Mouse (Mus musculus): ENCODE measurements around the gene Pomt2.

The Pomt2 gene

DNA sequence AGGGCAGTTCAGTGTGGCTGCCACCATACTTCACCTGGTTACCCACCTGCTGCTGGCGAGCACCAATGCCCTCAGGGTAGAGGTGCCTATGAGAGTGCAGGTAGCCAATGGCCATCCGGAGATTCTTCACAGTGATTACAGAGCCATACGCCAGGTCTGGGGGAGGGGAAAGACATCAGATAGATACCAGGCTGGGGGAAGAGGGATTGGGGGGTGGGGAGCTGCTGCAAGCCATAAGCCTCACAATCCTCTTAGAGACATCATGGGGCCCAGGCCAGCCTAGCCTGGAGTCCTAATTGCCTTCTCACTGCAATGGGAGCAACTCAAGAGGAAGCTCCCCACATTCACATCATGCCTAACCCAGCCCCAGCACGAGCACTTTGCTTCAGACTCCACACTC lies 20.5 kb downstream of the Pomt2 start:
- DNase-seq, result no peak

DNA sequence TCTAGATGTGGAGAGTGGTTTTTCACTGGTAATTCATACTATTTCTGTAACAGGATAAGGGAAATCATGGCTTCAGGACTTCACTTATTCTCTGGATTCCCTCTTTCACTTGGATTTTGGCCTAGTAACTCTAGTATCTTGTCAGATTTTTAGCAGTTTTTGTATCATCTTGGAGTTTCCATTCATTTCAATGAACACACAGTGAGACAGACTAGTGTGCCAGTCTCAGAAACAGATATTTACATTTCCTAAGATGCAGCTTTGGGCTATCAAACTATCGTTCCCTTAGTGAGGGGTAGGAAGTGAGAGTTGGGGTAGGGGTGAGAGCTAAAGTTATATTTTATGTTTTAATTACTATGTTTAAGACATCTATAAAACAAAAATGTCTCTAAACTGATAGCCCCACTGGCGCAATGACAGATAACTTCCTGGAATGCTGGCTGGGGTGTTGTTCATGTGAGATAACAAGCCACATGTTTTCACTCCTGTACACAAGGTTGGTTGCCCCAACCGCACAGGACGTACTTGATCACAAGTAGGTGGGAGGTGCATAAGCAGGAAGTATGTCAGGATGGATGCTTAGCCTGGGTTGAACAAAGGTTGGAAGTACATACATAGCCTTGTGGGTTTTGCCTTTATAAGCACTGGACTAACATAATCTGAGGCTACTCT lies 25.7 kb downstream of the Pomt2 start:
- DNase-seq, result no peak

DNA sequence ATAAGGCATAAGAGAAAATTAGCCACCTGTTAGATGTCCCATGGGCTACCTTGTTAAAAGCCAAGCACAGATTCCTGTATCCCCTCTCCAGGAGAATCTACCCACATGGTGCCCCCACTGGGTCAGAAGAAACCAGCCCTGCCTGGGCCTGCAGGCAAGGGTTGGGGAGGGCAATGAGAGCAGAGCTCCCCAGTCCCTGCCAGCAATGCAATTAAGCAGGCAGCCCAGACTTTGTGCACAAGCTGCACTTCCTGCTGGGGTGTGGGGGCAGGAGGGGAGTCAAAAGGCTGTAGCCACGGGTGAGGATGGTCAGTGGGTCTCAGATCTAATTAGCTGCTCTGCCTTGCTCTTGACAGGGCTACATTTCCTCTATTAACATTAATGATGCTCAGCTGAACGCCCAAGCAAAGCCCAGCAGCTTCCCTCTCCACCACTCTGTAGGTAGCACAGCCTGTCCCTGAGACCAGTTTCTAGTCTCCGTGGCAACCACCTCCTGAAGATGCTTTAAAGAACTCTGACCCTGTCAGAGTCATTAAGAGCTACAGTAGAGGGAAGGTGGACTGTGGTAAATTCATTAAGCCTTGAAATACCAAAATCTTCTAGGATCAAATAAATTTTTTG lies 40.3 kb downstream of the Pomt2 start:
- no peak for DNase-seq

DNA sequence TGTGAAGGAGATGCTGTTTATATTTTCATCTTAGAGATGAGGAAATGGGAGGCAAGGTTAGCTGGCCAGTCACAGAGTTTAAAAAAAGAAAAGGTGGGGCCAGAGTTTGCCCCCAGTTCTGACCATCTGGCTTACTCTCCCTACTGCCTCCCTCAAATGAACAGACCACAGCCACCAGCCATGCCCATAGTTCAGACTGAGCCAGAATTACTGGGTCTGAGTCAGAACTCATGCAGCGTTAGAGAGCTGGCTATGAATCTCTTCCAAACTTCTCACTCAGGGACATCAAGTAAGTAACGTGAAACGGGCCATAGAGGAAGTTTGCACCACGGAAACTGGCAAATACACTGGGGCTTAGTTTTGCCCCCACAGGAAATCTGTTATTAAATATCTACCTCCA lies 43.0 kb downstream of the Pomt2 start:
- DNase-seq, result no peak

DNA sequence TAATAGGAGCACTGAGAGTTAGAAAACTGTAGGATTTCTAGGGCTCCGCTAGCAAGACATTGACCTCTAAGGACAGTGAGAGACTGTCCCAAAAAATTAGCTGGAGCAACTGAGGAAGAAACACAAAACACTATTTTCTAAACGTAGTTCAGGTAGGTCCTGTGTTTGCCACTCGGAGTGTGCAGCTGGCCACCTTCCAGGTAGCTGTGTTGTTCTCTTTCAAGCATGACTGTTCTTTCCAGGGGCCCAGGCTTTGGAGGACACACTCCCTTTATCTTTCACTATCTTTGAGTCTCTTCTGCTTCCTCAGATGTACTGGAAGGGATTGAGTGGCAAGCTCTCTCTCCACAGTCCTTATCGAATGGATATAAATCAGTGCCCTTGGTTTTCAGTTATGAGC lies 44.3 kb downstream of the Pomt2 start:
- no peak for DNase-seq

DNA sequence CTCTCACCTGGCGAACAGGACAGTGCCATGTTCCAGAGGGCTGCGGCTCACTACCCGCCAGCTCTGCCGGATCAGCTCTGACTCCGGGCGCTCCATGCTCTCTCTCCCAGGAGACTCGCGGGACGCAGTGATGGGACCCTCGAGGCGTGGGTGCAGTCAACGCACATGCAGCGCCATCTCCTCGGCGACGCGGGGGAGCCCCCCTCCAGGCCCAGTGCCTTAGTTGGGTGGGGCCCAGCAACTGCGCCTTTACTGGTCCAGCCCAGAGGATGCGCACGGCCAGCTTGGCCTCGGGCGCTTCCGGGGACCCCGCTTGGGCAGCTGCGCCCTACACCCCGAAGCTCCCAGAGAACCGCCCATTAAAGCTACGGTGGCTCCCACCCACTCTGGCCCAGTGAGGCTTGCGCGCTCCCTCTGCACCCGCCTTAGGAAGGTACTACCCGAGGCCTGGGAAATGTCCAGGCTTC lies 45.6 kb downstream of the Pomt2 start, which contains the start of gene Ngb:
Gene Ngb, minus strand, starts transcription at position 375 of the 467 bp plus-strand sequence.
- peak; percentile 4 for DNase-seq

DNA sequence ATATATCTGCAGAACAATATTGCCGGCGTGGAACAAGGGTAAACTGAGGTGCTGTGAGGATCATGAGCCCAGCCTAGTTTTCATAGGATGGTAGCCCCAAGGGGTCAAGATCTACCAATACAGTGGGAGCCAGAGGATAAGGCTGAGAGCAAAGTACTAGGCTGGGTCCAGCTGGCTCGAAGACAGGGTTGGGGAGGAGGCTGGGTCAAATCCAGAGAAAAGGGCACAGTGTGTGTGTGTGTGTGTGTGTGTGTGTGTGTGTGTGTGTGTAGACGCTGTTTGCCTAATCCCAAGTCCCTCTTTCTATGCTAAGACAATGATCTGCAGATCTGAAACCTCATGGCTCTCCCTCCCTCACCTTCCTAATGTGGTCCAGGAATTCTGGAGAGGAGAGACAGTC lies 47.4 kb downstream of the Pomt2 start:
- DNase-seq, result peak; percentile 11

DNA sequence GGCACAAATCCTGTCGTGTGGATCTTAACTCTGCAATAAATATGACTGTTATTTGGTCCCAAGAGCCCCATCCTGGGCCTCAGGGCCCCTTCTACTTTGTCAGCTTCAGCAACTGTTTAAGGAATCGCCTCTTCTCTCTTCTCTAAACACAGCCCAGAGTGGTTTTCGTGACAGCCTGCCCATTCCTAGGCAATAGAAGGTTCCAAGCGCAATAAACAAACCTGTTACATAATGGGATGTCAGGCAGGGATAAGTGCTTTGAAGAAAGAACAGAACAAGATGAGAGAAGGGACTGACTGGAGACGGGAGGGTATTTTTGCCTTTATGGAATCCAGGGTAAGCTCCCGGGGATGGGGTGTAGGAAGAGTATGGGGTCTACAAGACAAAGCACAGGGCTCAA lies 54.1 kb downstream of the Pomt2 start:
- peak; percentile 13 for DNase-seq

DNA sequence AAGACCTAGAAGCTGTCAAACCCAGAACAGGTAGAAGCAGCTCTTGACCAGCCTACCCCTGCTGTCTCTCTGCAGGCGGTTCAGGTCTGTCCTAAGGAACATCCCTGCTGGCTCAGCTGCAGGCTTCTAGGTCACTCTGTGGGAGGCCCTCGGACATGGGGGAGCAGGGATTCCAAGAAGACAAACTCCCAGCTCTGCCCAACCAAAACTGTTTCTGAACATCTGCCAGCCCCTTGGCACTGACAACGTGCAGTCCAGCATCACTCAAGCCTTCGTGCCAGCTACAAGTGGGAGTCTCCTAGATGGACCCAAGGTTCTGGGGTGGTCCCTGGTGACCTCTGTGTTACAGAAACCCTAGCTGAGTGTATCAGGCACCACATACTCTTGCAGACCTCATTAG lies 54.5 kb downstream of the Pomt2 start:
- peak; percentile 26 for DNase-seq

DNA sequence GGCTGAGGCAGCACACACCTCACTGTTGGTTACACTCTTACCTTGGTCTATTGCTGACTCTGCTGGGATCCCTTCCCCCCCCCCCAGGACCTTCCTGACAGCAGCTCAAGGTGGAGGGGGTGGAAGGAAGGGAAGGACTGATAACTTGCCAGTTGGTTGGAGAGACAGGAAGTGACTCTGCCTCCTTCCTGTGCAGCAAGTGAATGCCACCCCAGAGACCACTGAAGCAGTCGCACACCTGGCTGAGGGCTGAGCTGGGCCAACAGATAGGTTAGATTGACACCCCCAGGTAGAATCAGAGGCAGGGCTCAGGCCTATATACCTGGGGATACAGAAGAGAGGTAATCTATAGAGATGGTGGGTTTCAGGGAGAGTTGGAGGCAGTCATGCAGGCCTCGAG lies 55.9 kb downstream of the Pomt2 start:
- no peak for DNase-seq

DNA sequence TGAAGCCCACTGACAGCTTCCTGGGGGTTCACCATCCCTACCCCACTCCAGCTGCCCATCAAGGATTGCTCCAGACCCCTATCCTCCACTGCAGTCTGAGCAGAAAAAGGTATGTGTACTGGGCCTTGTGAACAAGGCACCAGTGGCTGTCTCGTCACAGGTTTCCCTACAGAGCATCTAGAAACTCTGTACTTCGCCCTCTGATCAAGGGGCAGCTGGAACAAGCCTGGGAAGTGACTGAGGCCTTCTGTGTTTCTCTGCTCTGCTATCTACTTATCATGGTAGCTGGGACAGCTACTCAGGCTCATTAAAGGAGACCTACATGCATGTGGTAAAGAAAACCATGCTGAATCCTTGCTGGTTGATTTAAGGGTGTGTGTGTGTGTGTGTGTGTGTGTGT lies 58.1 kb downstream of the Pomt2 start:
- DNase-seq, result no peak

DNA sequence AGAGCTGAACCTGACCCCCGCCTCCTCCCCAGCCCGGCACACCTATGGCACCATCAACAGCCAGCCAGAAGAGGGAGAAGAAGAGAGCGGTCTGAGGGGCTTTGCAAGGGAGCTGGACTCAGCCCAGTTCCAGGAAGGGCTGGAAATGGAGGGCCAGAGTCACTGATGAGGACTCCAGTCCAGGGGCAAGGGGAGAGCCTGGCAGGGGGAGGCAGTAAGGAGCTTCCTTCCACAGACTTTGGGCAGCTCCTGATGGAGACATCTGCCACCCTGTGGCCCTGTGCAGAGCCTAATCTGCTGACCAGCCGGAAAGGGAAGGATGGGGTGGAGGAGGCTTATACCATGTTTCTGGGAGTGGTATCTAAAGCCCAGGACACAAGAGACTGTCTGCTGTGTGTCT lies 58.5 kb downstream of the Pomt2 start:
- no peak for DNase-seq

DNA sequence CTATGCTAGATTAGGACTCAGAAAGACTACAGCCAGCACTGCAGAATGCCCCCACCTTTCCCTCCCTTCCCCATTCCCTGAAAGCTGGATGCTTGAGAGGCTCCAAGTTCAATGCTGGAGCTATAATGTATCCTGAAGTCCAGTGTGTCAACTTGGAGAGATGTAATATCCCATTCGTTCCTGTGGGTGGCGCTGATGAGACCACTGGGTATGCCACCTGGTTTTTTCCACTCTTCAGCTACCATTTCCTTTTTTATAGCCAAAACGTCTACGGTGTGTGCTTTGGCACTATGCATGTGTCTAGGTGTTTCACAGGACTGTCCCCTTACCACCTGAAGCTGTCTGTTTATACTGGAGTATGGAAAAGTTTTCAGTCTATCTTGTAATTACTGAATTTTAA lies 59.4 kb downstream of the Pomt2 start:
- DNase-seq, result peak; percentile 9

DNA sequence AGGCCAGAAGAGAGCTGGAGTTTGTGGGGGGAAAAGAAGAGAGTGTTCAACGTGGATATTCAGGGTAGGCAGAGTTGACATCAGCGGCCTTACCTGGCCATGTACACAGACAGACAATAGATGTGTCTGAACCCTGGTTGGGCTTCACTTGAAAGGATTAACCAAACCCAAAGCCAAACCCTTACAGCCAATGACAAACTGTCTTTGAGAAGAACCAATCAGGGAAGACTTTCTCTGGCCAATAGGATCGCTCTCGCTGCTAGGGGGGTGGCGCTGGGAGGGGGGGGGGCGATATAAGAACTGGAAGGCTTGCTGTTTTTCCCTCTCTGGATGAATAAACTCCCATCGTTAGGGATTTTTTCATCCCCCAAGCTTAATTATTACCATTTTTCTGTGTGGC lies 60.5 kb downstream of the Pomt2 start:
- DNase-seq, result no peak

DNA sequence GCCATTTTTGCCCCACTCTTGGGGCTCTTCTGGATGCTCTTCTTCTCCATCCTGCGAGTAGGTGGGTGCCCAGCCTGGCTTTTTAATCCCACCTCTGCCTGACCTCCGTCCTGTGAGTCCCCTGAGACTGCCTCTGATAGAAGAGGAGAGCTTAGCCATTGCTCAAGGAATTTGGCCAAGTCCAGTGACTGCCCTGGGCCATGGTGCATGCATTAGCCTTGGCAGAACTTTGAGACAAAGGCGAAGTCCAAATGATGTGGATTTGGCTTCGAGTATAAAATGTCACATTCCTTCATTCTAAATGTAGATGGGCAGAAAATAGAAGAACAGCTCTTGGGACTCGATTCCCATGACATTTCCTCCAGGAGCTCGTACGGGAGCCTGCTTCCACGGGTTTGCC lies 65.0 kb downstream of the Pomt2 start:
- no peak for DNase-seq

DNA sequence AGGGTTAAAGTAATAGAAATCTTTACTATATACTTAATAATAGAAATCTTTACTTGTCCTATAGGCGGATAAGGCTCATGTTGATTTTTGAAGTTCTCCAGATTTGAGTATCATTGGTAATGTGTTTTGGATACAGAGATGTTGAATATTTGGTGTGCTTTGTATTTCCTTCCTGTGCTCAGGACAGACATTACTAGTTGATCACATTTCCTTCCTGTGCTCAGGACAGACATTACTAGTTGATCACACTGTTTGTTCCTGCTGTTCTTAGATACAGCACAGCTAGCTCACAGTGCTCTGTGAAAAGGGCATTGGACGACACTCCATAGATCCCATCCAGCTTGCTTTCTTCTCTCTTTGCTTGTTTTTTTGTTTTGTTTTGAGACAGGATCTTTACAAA lies 71.2 kb downstream of the Pomt2 start:
- DNase-seq, result no peak

DNA sequence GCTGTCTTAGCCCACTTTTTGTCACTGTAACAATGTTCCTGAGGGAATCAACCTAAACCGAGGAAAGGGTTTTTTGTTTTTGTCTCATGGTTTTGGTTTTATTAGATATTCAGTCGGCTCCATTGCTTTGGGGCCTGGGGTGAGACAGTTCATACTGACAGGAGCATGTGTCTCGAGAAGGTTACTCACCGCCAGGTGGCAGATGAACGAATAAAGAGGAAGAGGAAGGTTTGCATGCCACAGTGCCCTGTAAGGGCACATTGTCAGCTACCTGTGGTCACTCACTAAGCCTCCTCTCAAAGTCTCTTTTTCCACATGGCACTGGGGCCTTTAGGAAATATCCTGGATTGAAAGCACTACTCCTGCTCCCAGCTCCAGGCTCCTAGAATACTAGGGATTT lies 77.2 kb downstream of the Pomt2 start:
- no peak for DNase-seq

DNA sequence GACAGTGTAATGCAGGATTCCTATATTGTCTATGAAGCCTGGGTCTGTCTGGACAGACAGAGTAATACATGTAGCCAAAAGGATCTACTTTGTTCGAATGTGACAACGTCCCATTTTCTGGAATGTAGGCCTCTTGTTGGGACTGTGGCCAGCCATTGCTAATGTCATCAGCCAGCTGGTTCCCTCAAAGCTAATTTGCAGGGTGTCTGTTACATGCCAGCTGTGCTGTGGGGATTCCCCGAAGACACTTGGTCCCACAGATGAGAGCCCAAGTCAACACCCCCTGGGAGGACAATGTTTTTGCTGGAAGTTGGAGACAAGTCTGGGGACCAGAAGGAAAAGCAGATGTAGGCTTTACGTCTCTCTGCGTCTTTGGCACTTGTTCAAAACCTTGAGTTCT lies 81.3 kb downstream of the Pomt2 start:
- peak; percentile 6 for DNase-seq

DNA sequence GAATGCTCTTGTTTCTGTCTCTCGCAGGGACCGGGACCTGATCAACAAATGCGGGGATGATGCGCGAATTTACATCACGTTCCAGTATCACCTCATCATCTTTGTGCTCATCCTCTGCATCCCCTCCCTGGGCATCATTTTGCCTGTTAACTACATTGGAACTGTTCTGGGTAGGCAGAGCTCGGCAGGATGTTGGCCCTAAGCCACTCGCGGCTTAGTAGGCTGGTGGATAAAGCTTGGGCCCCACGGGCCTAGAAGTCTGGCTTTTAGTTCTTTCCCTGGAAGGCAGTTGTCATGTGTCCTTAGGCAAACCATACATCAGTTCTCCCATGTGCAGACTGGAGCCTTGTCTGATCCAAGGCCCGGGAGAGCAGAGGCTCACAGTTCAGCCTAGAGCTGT lies 82.3 kb downstream of the Pomt2 start:
- DNase-seq, result no peak

DNA sequence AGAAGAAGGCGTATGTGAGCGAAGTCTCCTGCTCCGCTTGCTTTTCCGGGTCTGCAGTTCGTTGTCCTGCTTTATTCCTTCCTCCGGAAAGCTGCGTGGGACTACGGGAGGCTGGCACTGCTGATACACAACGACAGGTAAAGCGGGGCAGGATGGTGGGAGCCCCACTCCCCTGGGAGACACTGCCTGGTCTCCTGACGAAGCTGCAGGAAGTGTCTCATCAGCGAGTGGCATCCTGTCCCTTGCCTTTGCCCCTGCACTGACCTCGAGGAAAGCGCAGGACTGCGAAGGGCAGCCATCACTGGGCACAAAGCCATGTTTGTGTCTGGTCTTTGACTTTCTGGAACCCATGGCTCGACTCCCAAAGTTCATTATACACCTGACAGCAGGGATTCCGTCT lies 90.7 kb downstream of the Pomt2 start:
- no peak for DNase-seq
